Mouse (Mus musculus) ES-E14 (cell line): ENCODE measurements around the gene Pnkd.

Experiments used
- CHD2 ChIP-seq: IDR thresholded peaks from 2 replicates; pipeline ENCODE4 v1.6.1; 2014; ENCODE audit warnings: mild to moderate bottlenecking, low read depth, low read length, inconsistent platforms
- HCFC1 ChIP-seq: IDR thresholded peaks from 2 replicates; pipeline ENCODE4 v1.6.1; 2012; ENCODE audit warnings: low read length, inconsistent platforms, borderline replicate concordance; ENCODE audit not compliant: insufficient read depth
- ZNF384 ChIP-seq: IDR thresholded peaks from 2 replicates; pipeline ENCODE4 v1.6.1; 2012; ENCODE audit warnings: low read depth, low read length, inconsistent platforms

GRCm38 (mm10) chr1:74342308-74342707 lies 57.6 kb downstream of the Pnkd start:
- TF ChIP-seq CHD2, result no peak
- no peak for TF ChIP-seq HCFC1
- TF ChIP-seq ZNF384, result no peak
